Mouse (Mus musculus) liver, embryonic 13.5 days (tissue): ENCODE results near the gene Fam45a. TPM values are rescaled to one million over a fixed set of nuclear protein-coding genes. Genes with fewer than 3 reads are reported as not detected.
"Not testable (repeated sequence)": the region's sequence is repeated elsewhere in the genome, so short reads cannot be mapped to it uniquely, and the experiment has no call there.

Source experiments
- ATAC-seq: fragments of 200-750 bp; cut with Nextera tagmentation; 2 replicates; pipeline ENCODE4 v1.8.0; 2017; ENCODE audit warnings: low read depth, mild to moderate bottlenecking, moderate number of reproducible peaks, moderate library complexity
- DNase-seq: peaks from one replicate; pipeline ENCODE4 v3.0.0; 2022
- H3K27ac ChIP-seq: fragments of 300-500 bp; sonication (generic); 2 replicates; pipeline ENCODE4 v1.5.1; 2015; ENCODE audit warnings: moderate library complexity, mild to moderate bottlenecking, inconsistent platforms
- H3K27me3 ChIP-seq: fragments of 300-500 bp; sonication (generic); 2 replicates; pipeline ENCODE4 v1.6.1; 2015; ENCODE audit warnings: mild to moderate bottlenecking, inconsistent platforms
- H3K36me3 ChIP-seq: fragments of 300-500 bp; sonication (generic); 2 replicates; pipeline ENCODE4 v1.6.1; 2015; ENCODE audit warnings: mild to moderate bottlenecking, inconsistent platforms
- H3K4me1 ChIP-seq: fragments of 300-500 bp; sonication (generic); replicated peaks from 2 replicates; pipeline ENCODE4 v1.6.1; 2015; ENCODE audit warnings: inconsistent platforms
- H3K4me2 ChIP-seq: fragments of 300-500 bp; sonication (generic); 2 replicates; pipeline ENCODE4 v1.6.1; 2015; ENCODE audit warnings: inconsistent platforms, mild to moderate bottlenecking, moderate library complexity
- H3K4me3 ChIP-seq: fragments of 300-500 bp; sonication (generic); replicated peaks from 2 replicates; pipeline ENCODE4 v1.5.1; 2015; ENCODE audit warnings: mild to moderate bottlenecking, inconsistent platforms
- H3K9ac ChIP-seq: fragments of 300-500 bp; sonication (generic); 2 replicates; pipeline ENCODE4 v1.6.1; 2015; ENCODE audit warnings: mild to moderate bottlenecking, inconsistent platforms
- H3K9me3 ChIP-seq: fragments of 300-500 bp; sonication (generic); replicated peaks from 2 replicates; pipeline ENCODE4 v1.6.1; 2016; ENCODE audit warnings: inconsistent platforms
- WGBS: fragments of 180-500 bp; shearing (Covaris S2); methylation state at CpG from one replicate; pipeline ENCODE4 v1.1.7; 2015; ENCODE audit not compliant: insufficient replicate concordance; 5-methylcytosine and 5-hydroxymethylcytosine counted together
- microRNA-seq: library from miRNA; unstranded; fragments of <30 nt; microRNA quantifications from one replicate; pipeline ENCODE4, GENCODE M21; 2016
- polyA plus RNA-seq: library from polyadenylated mRNA; unstranded; fragments of >200 nt; fragmentation: Nextera tagmentation; extraction: Ambion mirVana; gene quantifications from 2 replicates; pipeline ENCODE4 v1.2.1, GENCODE M21; 2015

Gene Fam45a
- polyA plus RNA-seq, 1 experiment from 2014 or later: 21.9 TPM

- H3K27me3 ChIP-seq: no peaks in the 10 kb centered on the region
- peaks cover 27% of the 10 kb centered on the region for H3K4me1 ChIP-seq
- H3K4me3 ChIP-seq: peak within 1 kb of the TSS; percentile 61
- WGBS: 3% methylated on average over 30 of the region's 30 CpGs
- H3K4me2 ChIP-seq: peak within 1 kb of the TSS; percentile 79
- ATAC-seq (peak; percentile 99), DNase-seq (peak; percentile 91)
- H3K9me3 ChIP-seq: no peaks in the 10 kb centered on the region
- peak within 1 kb of the TSS; percentile 77 for H3K27ac ChIP-seq
- H3K36me3 ChIP-seq: peaks cover 31% of the 10 kb centered on the region
- peak within 1 kb of the TSS; percentile 71 for H3K9ac ChIP-seq
Measured at GRCm38 (mm10) chr19:60860868-60861700, 49.7 kb downstream of the Fam45a start, which contains the start of gene Sfxn4. Gene Sfxn4, minus strand, starts transcription at chr19:60861479.

GRCm38 (mm10) chr19:60866169-60866568 is 54.8 kb downstream of the Fam45a start:
- H3K27me3 ChIP-seq, ATAC-seq: not testable (repeated sequence)

GRCm38 (mm10) chr19:60870489-60870888 is 59.1 kb downstream of the Fam45a start:
- WGBS: 81% methylated on average over 1 of the region's 1 CpGs
- ATAC-seq: no peak
- H3K4me1 ChIP-seq: peaks cover 51% of the 10 kb centered on the region

More at GRCm38 (mm10) chr19:60866169-60866568, 54.8 kb downstream of the Fam45a start:
- WGBS: 90% methylated on average over 4 of the region's 4 CpGs
- H3K9ac ChIP-seq, H3K4me3 ChIP-seq, H3K4me2 ChIP-seq, DNase-seq, H3K27ac ChIP-seq, H3K9me3 ChIP-seq: not testable (repeated sequence)
- Histone ChIP-seq H3K36me3 (peaks cover 77% of the 10 kb centered on the region), H3K4me1 (peaks cover 43% of the 10 kb centered on the region)

GRCm38 (mm10) chr19:60871366-60871765 is 60.0 kb downstream of the Fam45a start:
- H3K4me3 ChIP-seq: peak overlapping the region; percentile 93
- no peaks in the 10 kb centered on the region for H3K9me3 ChIP-seq
- peak overlapping the region; percentile 74 for H3K4me2 ChIP-seq
- DNase-seq (no peak), ATAC-seq (no peak)
- peak overlapping the region; percentile 94 for H3K27ac ChIP-seq
- WGBS: 74% methylated on average over 5 of the region's 5 CpGs
- H3K36me3 ChIP-seq: peaks cover 53% of the 10 kb centered on the region
- no peaks in the 10 kb centered on the region for H3K27me3 ChIP-seq
- H3K9ac ChIP-seq: peak overlapping the region; percentile 97
- peaks cover 51% of the 10 kb centered on the region for H3K4me1 ChIP-seq

More at GRCm38 (mm10) chr19:60870489-60870888, 59.1 kb downstream of the Fam45a start:
- DNase-seq: no peak
- Histone ChIP-seq H3K27ac (peak overlapping the region; percentile 4; the same call in 1 of the 2 replicates), H3K36me3 (peaks cover 59% of the 10 kb centered on the region), H3K9ac (peak overlapping the region; percentile 97; the same call in 1 of the 2 replicates), H3K4me3 (peak overlapping the region; percentile 93), H3K9me3 (no peaks in the 10 kb centered on the region), H3K27me3 (no peaks in the 10 kb centered on the region), H3K4me2 (peak overlapping the region; percentile 74)

- peaks cover 44% of the 10 kb centered on the region for H3K36me3 ChIP-seq
- ATAC-seq (peak; percentile 76), DNase-seq (peak; percentile 56)
- H3K4me3 ChIP-seq: peak overlapping the region; percentile 93
- no peaks in the 10 kb centered on the region for H3K27me3 ChIP-seq
- 10% methylated on average over 1 of the region's 1 CpGs for WGBS
- peaks cover 51% of the 10 kb centered on the region for H3K4me1 ChIP-seq
- peak overlapping the region; percentile 97 for H3K9ac ChIP-seq
- H3K9me3 ChIP-seq: no peaks in the 10 kb centered on the region
- peak overlapping the region; percentile 94 for H3K27ac ChIP-seq
- H3K4me2 ChIP-seq: peak overlapping the region; percentile 74
Measured at GRCm38 (mm10) chr19:60872272-60872671, 60.9 kb downstream of the Fam45a start.

- DNase-seq (peak; percentile 42), ATAC-seq (0 out of 2 replicates have a peak, but pooled peaks have one; percentile 14)
- Histone ChIP-seq H3K27me3 (no peaks in the 10 kb centered on the region), H3K4me3 (peak overlapping the region; percentile 93), H3K9me3 (no peaks in the 10 kb centered on the region), H3K9ac (peak overlapping the region; percentile 97), H3K27ac (peak overlapping the region; percentile 94), H3K36me3 (peaks cover 34% of the 10 kb centered on the region), H3K4me1 (peaks cover 48% of the 10 kb centered on the region), H3K4me2 (peak overlapping the region; percentile 74)
- 2% methylated on average over 4 of the region's 4 CpGs for WGBS
Measured at GRCm38 (mm10) chr19:60873501-60873900, 62.1 kb downstream of the Fam45a start.

GRCm38 (mm10) chr19:60874064-60874694 is 62.8 kb downstream of the Fam45a start, which contains the start of gene Prdx3:
Gene Prdx3, minus strand, starts transcription at chr19:60874556.
- Histone ChIP-seq H3K4me1 (peaks cover 47% of the 10 kb centered on the region), H3K27me3 (no peaks in the 10 kb centered on the region), H3K4me3 (peak within 1 kb of the TSS; percentile 93), H3K27ac (peak within 1 kb of the TSS; percentile 94), H3K36me3 (peaks cover 27% of the 10 kb centered on the region), H3K9ac (peak within 1 kb of the TSS; percentile 97), H3K9me3 (no peaks in the 10 kb centered on the region), H3K4me2 (peak within 1 kb of the TSS; percentile 74)
- under 1% methylated on average over 28 of the region's 28 CpGs for WGBS
- ATAC-seq (peak; percentile 92), DNase-seq (peak; percentile 99)

GRCm38 (mm10) chr19:60883129-60883528 is 71.7 kb downstream of the Fam45a start:
- no peak overlapping the region for H3K9ac ChIP-seq
- WGBS: 30% methylated on average over 3 of the region's 3 CpGs
- DNase-seq (no peak), ATAC-seq (no peak)
- no peaks in the 10 kb centered on the region for H3K9me3 ChIP-seq
- no peak overlapping the region for H3K4me2 ChIP-seq
- H3K4me3 ChIP-seq: no peak overlapping the region
- H3K27me3 ChIP-seq: no peaks in the 10 kb centered on the region
- peaks cover 24% of the 10 kb centered on the region for H3K4me1 ChIP-seq
- H3K27ac ChIP-seq: no peak overlapping the region
- H3K36me3 ChIP-seq: no peaks in the 10 kb centered on the region

Small RNA genes lying within 50 kb of the gene (microRNA-seq; reads per million reads assigned to microRNA genes)
- gene mmu-mir-3084-1: not detected

Other genes with a start within 250 kb of the Fam45a start
- 8.9 and 9.6 TPM in 2 replicates for gene Cacul1, start 230.6 kb upstream of the Fam45a start, polyA plus RNA-seq
- 0.91 and 1.1 TPM in 2 replicates for gene Nanos1, start 55.6 kb upstream of the Fam45a start, polyA plus RNA-seq
- gene Eif3a, start 20.9 kb upstream of the Fam45a start, polyA plus RNA-seq: 109 and 129 TPM in 2 replicates
- 1.0 and 1.2 TPM in 2 replicates for gene Sfxn4, start 49.9 kb downstream of the Fam45a start, polyA plus RNA-seq
- gene Prdx3, start 63.0 kb downstream of the Fam45a start, polyA plus RNA-seq: 405 and 440 TPM in 2 replicates
- 0.47 and 0.96 TPM in 2 replicates for gene Grk5, start 78.2 kb downstream of the Fam45a start, polyA plus RNA-seq